Mouse (Mus musculus): ENCODE measurements at regions not wholly inside any gene's neighbourhood (a gene's known extent, or its start where the extent isn't known, plus 50 kb on each side); places are given as distances from the start of the nearest gene placed in this dataset.

GRCm38 (mm10) chr13:82849037-82849436 lies 654.8 kb upstream of the Mef2c start:
- H3K27me3 ChIP-seq (ENCODE audit: control insufficient read depth, insufficient read depth, low read length, poor library complexity, severe bottlenecking): no peaks in the 10 kb centered on the region
- DNase-seq (ENCODE audit: low read depth, low spot score): no peak
- H3K36me3 ChIP-seq (ENCODE audit: control insufficient read depth, insufficient read depth, low read length, poor library complexity, severe bottlenecking): no peaks in the 10 kb centered on the region

DNA sequence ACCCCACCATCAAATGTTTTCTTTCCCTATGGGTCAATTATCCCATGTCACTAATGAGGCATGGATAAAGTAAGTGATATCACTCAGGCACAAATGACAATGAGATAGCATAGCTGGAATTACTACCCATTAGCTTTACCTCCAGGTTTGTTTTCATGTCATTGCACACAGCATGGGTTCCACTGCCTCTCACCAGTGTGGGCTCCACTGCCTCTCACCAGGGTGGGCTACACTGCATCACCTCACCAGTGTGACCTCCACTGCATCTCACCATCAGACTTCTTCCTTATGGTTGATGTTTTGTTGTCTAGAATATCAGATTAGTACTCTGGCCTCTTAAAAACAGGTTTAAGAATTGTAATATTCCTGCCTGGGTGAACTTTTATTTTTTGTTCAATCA lies 634.0 kb upstream of the Mef2c start:
- no peaks in the 10 kb centered on the region for H3K36me3 ChIP-seq (ENCODE audit: control insufficient read depth, insufficient read depth, low read length, poor library complexity, severe bottlenecking)
- no peak for DNase-seq (ENCODE audit: low read depth, low spot score)
- H3K27me3 ChIP-seq (ENCODE audit: control insufficient read depth, insufficient read depth, low read length, poor library complexity, severe bottlenecking): no peaks in the 10 kb centered on the region

DNA sequence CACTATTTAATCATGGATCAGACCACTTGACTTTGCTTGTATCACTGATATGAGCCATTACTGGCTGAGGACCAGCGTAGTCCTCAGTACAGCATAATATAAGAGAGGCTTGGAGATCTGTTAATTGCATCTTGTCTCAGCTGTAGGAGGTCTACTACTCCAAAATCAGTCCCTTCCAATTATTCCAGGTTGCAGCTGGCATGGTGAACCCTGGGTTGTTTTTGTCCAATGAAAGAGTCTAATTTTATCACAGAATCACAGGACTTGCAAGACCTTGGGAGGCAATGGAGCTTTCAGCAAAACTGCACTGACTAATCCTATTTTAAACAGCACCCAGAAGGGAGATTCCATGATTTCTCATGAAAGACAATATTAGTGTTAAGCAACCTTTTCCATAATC lies 629.7 kb upstream of the Mef2c start:
- no peak for DNase-seq (ENCODE audit: low read depth, low spot score)
- Histone ChIP-seq H3K27me3 (ENCODE audit: control insufficient read depth, insufficient read depth, low read length, poor library complexity, severe bottlenecking) (no peaks in the 10 kb centered on the region), H3K36me3 (ENCODE audit: control insufficient read depth, insufficient read depth, low read length, poor library complexity, severe bottlenecking) (no peaks in the 10 kb centered on the region)

GRCm38 (mm10) chr13:82883368-82883767 lies 620.5 kb upstream of the Mef2c start:
- Histone ChIP-seq H3K27me3 (ENCODE audit: control insufficient read depth, insufficient read depth, low read length, poor library complexity, severe bottlenecking) (no peaks in the 10 kb centered on the region), H3K36me3 (ENCODE audit: control insufficient read depth, insufficient read depth, low read length, poor library complexity, severe bottlenecking) (no peaks in the 10 kb centered on the region)
- DNase-seq (ENCODE audit: low read depth, low spot score): no peak

- no peaks in the 10 kb centered on the region for H3K27me3 ChIP-seq (ENCODE audit: control insufficient read depth, insufficient read depth, low read length, poor library complexity, severe bottlenecking)
- no peaks in the 10 kb centered on the region for H3K36me3 ChIP-seq (ENCODE audit: control insufficient read depth, insufficient read depth, low read length, poor library complexity, severe bottlenecking)
- DNase-seq (ENCODE audit: low read depth, low spot score): no peak
Measured at GRCm38 (mm10) chr13:82888755-82889154, 615.1 kb upstream of the Mef2c start.

DNA sequence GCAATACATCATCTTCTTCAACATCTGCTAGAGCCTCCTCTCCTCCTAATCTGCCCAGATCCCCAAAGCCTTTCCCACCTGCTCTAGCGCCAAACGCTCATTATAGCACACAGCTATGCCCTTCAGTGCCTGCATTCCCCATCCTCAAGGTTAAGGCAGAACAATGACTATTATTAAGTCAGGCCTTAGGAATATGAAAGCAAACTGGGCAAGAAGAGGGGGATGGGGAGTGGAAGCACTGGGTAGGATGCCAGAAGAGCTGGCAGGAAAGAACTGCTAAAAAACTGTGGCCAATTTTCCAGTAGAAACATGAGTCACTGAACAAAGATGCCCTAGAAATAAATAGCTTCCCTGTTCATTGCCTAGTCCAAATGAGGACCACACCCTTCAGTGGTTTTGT lies 611.1 kb upstream of the Mef2c start:
- H3K36me3 ChIP-seq (ENCODE audit: control insufficient read depth, insufficient read depth, low read length, poor library complexity, severe bottlenecking): no peaks in the 10 kb centered on the region
- no peaks in the 10 kb centered on the region for H3K27me3 ChIP-seq (ENCODE audit: control insufficient read depth, insufficient read depth, low read length, poor library complexity, severe bottlenecking)
- no peak for DNase-seq (ENCODE audit: low read depth, low spot score)

DNA sequence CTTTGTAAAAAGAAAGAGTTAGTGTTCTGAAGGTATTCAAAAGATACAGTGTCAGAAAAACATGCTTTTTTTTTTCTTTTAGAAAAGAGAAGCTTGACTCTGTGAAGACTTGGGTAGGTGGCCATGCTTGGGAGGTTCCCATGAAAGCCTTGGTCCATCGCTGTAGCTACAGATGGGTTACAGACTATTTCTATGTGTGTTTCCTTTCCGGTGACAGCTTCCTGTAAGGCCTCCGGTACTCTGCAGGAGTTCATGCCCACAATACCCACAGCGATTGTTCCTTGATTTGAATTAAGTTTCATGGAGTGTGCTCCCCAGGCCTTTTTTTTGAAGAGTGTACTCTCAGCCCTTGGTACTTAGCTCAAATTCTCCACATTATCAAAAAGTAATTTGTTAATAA lies 604.1 kb upstream of the Mef2c start:
- peak; percentile 65 for DNase-seq (ENCODE audit: low read depth, low spot score)
- H3K27me3 ChIP-seq (ENCODE audit: control insufficient read depth, insufficient read depth, low read length, poor library complexity, severe bottlenecking): no peaks in the 10 kb centered on the region
- no peaks in the 10 kb centered on the region for H3K36me3 ChIP-seq (ENCODE audit: control insufficient read depth, insufficient read depth, low read length, poor library complexity, severe bottlenecking)

DNA sequence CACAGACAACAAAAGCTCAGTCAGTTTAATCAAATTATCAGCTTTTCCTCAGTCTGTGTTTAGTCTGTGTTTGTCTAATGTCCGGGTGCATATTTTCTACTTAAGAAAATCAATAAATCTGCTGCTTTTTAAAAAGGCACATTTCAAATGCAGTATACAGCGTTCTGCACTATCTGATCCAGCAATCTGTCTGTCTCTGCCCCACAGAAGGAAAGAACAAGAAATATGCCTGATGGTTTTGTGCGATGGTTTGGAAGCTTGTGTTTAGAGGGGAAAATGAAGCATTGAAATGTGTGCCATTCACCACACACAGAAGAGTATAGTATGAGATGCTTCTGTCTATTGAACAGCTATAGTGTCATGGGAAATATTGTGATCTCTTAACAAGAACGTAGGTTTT lies 601.7 kb upstream of the Mef2c start:
- H3K36me3 ChIP-seq (ENCODE audit: control insufficient read depth, insufficient read depth, low read length, poor library complexity, severe bottlenecking): no peaks in the 10 kb centered on the region
- no peaks in the 10 kb centered on the region for H3K27me3 ChIP-seq (ENCODE audit: control insufficient read depth, insufficient read depth, low read length, poor library complexity, severe bottlenecking)
- no peak for DNase-seq (ENCODE audit: low read depth, low spot score)

DNA sequence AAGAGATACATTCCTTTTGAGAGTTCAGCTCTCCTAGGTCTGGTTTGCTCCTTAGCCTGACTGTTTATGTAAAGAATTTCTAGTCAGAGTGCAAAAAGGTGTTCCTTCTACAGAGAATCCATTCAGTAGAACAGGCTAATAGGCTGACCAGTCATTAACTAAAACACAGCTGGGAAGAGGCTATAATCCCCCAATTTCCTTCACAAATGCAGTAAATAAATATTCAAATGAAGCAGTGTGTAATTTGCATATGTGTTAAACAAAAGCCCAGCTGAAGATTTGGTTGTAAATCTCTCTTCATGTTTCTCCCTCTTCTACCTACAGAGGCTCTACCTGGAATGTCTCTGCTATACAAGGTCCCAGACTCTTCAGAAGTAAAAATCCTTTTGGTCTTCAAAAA lies 600.2 kb upstream of the Mef2c start:
- no peaks in the 10 kb centered on the region for H3K27me3 ChIP-seq (ENCODE audit: control insufficient read depth, insufficient read depth, low read length, poor library complexity, severe bottlenecking)
- H3K36me3 ChIP-seq (ENCODE audit: control insufficient read depth, insufficient read depth, low read length, poor library complexity, severe bottlenecking): no peaks in the 10 kb centered on the region
- DNase-seq (ENCODE audit: low read depth, low spot score): no peak

- Histone ChIP-seq H3K27me3 (ENCODE audit: control insufficient read depth, insufficient read depth, low read length, poor library complexity, severe bottlenecking) (no peaks in the 10 kb centered on the region), H3K36me3 (ENCODE audit: control insufficient read depth, insufficient read depth, low read length, poor library complexity, severe bottlenecking) (no peaks in the 10 kb centered on the region)
- no peak for DNase-seq (ENCODE audit: low read depth, low spot score)
Measured at GRCm38 (mm10) chr13:82907689-82908088, 596.1 kb upstream of the Mef2c start.

DNA sequence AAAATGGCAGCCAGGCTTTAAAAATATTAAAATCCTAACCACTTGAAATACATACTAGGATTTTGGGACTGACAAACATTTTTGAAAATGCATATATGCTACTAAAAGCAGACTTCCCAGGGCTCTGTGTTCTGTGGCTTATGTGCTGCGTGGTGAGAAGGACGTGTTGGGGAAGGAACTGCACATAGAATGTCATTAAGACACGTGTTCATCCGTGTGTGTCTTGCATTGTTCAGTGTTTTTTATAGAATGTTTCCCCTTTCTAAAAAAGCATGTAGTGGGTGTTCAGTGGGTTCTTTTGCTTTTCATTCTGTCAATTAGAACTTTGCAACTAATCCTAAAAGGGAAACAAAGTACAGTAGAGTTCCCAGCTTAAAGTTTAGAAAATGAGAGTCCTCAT lies 594.7 kb upstream of the Mef2c start:
- peak; percentile 67 for DNase-seq (ENCODE audit: low read depth, low spot score)

GRCm38 (mm10) chr13:82912859-82913258 lies 591.0 kb upstream of the Mef2c start:
- Histone ChIP-seq H3K27me3 (ENCODE audit: control insufficient read depth, insufficient read depth, low read length, poor library complexity, severe bottlenecking) (no peaks in the 10 kb centered on the region), H3K36me3 (ENCODE audit: control insufficient read depth, insufficient read depth, low read length, poor library complexity, severe bottlenecking) (no peaks in the 10 kb centered on the region)
- no peak for DNase-seq (ENCODE audit: low read depth, low spot score)

More for the DNA sequence above, 594.7 kb upstream of the Mef2c start:
- Histone ChIP-seq H3K36me3 (ENCODE audit: control insufficient read depth, insufficient read depth, low read length, poor library complexity, severe bottlenecking) (no peaks in the 10 kb centered on the region), H3K27me3 (ENCODE audit: control insufficient read depth, insufficient read depth, low read length, poor library complexity, severe bottlenecking) (no peaks in the 10 kb centered on the region)

DNA sequence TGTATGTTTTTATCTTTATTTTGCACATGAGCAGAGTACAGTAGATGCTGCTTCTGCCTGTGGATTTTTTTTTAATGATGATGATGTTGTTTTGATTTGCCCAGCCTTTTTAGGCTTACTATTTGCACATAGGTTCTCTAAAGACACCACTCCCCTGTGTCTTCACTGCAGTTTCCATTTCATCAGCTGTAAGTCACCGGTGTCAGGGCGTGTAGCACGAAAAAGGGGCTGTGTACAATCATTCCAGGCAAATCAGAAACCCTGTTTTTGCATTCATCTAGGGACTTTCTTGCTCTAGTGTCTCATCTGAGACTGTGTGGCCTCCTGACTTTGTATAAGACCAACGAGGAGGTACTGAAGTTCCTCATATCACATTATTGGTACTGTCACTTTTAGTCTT lies 588.6 kb upstream of the Mef2c start:
- Histone ChIP-seq H3K27me3 (ENCODE audit: control insufficient read depth, insufficient read depth, low read length, poor library complexity, severe bottlenecking) (no peaks in the 10 kb centered on the region), H3K36me3 (ENCODE audit: control insufficient read depth, insufficient read depth, low read length, poor library complexity, severe bottlenecking) (no peaks in the 10 kb centered on the region)
- peak; percentile 88 for DNase-seq (ENCODE audit: low read depth, low spot score)

DNA sequence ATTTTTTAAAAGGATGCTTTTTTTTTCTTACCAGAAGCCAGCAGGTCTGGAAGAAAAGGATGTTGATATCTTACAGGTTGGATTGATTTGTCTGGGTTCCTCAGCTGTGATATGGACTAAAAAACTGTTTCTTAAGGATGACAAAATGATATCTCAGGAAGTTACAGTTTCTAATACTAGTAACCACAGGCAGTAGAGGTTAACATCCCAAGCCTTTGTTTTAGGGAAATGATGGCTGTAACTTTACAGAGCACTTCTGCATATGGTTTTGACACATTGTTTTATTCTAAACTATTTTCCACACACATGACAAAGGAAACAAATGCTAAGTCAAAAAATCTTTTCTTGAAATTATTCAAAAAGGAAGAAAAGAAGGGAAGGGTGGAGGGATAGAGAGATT lies 573.8 kb upstream of the Mef2c start:
- Histone ChIP-seq H3K36me3 (ENCODE audit: control insufficient read depth, insufficient read depth, low read length, poor library complexity, severe bottlenecking) (no peaks in the 10 kb centered on the region), H3K27me3 (ENCODE audit: control insufficient read depth, insufficient read depth, low read length, poor library complexity, severe bottlenecking) (no peaks in the 10 kb centered on the region)
- no peak for DNase-seq (ENCODE audit: low read depth, low spot score)

DNA sequence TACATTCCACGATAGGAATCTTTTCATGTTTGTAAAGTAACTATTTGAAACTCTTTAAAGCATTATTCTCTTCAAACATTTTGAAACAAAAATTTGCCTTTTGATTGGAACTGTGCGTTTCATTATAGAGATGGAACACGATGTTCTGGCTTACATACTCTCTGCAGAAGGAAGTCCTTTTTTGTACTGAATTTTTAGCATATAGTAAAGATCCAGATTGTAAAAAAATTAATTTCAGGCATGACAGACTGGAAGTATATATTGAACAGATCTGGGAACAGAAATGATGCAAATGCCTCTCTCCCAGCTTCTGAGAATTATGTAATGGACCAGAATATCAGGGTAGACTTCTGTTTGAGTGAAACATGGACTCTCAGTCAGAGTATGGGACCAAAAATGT lies 566.0 kb upstream of the Mef2c start:
- H3K27me3 ChIP-seq (ENCODE audit: control insufficient read depth, insufficient read depth, low read length, poor library complexity, severe bottlenecking): no peaks in the 10 kb centered on the region
- no peak for DNase-seq (ENCODE audit: low read depth, low spot score)
- no peaks in the 10 kb centered on the region for H3K36me3 ChIP-seq (ENCODE audit: control insufficient read depth, insufficient read depth, low read length, poor library complexity, severe bottlenecking)

GRCm38 (mm10) chr13:82942691-82943341 lies 561.0 kb upstream of the Mef2c start:
- no peaks in the 10 kb centered on the region for H3K27me3 ChIP-seq (ENCODE audit: control insufficient read depth, insufficient read depth, low read length, poor library complexity, severe bottlenecking)
- no peak for DNase-seq (ENCODE audit: low read depth, low spot score)
- H3K36me3 ChIP-seq (ENCODE audit: control insufficient read depth, insufficient read depth, low read length, poor library complexity, severe bottlenecking): no peaks in the 10 kb centered on the region

All from splenic B cell, adult 2 months (primary cell).